Mouse (Mus musculus): ENCODE results near the gene Srp9. TPM values are rescaled to one million over a fixed set of nuclear protein-coding genes. Genes with fewer than 3 reads are reported as not detected.
"Not testable (repeated sequence)": the region's sequence is repeated elsewhere in the genome, so short reads cannot be mapped to it uniquely, and the experiment has no call there.

Srp9 gene
- total and polyA plus RNA-seq, 3 experiments = 29.4 to 47.6 (median 40.5) TPM

- 51% methylated on average over 4 of the region's 4 CpGs for WGBS
- H3K9ac ChIP-seq (ENCODE audit: low read depth, low read length) = no peak overlapping the region
- no peak overlapping the region for H3K27ac ChIP-seq
- TF ChIP-seq POLR2A (IDR thresholded peaks at IDR 0.05; ENCODE audit: insufficient read depth, low read depth, low read length) = no peak
- no peak for TF ChIP-seq CTCF (IDR thresholded peaks at IDR 0.05)
- TF ChIP-seq EP300 (IDR thresholded peaks at IDR 0.05; ENCODE audit: insufficient read depth, low read depth, low read length) = no peak
- H3K4me1 ChIP-seq (ENCODE audit: control insufficient read depth, insufficient read depth, low read length) = no peaks in the 10 kb centered on the region
- DNase-seq = no peak
- H3K79me2 ChIP-seq (replicated peaks; ENCODE audit: control insufficient read depth, insufficient read depth, low read length) = no peaks in the 10 kb centered on the region
- intact Hi-C loops (cut with DNase I) = no loop called here
- no peak overlapping the region for H3K4me3 ChIP-seq
- no peaks in the 10 kb centered on the region for H3K36me3 ChIP-seq (ENCODE audit: control insufficient read depth, insufficient read depth, low read length)
- no peaks in the 10 kb centered on the region for H3K27me3 ChIP-seq (ENCODE audit: control insufficient read depth, insufficient read depth, low read length)
Observed at GRCm38 (mm10) chr1:182157734-182158133, 33.2 kb downstream of the Srp9 start.

GRCm38 (mm10) chr1:182159575-182159974 is 35.0 kb downstream of the Srp9 start:
- Histone ChIP-seq H3K4me3 (no peak overlapping the region), H3K27ac (no peak overlapping the region), H3K4me1 (ENCODE audit: control insufficient read depth, insufficient read depth, low read length) (no peaks in the 10 kb centered on the region), H3K79me2 (replicated peaks; ENCODE audit: control insufficient read depth, insufficient read depth, low read length) (no peaks in the 10 kb centered on the region), H3K27me3 (ENCODE audit: control insufficient read depth, insufficient read depth, low read length) (no peaks in the 10 kb centered on the region), H3K9ac (ENCODE audit: low read depth, low read length) (no peak overlapping the region), H3K36me3 (ENCODE audit: control insufficient read depth, insufficient read depth, low read length) (no peaks in the 10 kb centered on the region)
- DNase-seq = no peak
- no peak for TF ChIP-seq POLR2A (IDR thresholded peaks at IDR 0.05; ENCODE audit: insufficient read depth, low read depth, low read length)
- no peak for TF ChIP-seq EP300 (IDR thresholded peaks at IDR 0.05; ENCODE audit: insufficient read depth, low read depth, low read length)
- TF ChIP-seq CTCF (IDR thresholded peaks at IDR 0.05) = no peak
- 78% methylated on average over 3 of the region's 3 CpGs for WGBS
- intact Hi-C loops (cut with DNase I) = no loop called here

- intact Hi-C loops (cut with DNase I) = no loop called here
- no peaks in the 10 kb centered on the region for H3K36me3 ChIP-seq (ENCODE audit: control insufficient read depth, insufficient read depth, low read length)
- no peak for TF ChIP-seq POLR2A (IDR thresholded peaks at IDR 0.05; ENCODE audit: insufficient read depth, low read depth, low read length)
- TF ChIP-seq CTCF (IDR thresholded peaks at IDR 0.05) = no peak
- no peak for TF ChIP-seq EP300 (IDR thresholded peaks at IDR 0.05; ENCODE audit: insufficient read depth, low read depth, low read length)
- H3K9ac ChIP-seq (ENCODE audit: low read depth, low read length) = no peak overlapping the region
- H3K27ac ChIP-seq = no peak overlapping the region
- no peaks in the 10 kb centered on the region for H3K4me1 ChIP-seq (ENCODE audit: control insufficient read depth, insufficient read depth, low read length)
- H3K4me3 ChIP-seq = no peak overlapping the region
- H3K27me3 ChIP-seq (ENCODE audit: control insufficient read depth, insufficient read depth, low read length) = no peaks in the 10 kb centered on the region
- DNase-seq = no peak
- 42% methylated on average over 5 of the region's 5 CpGs for WGBS
- H3K79me2 ChIP-seq (replicated peaks; ENCODE audit: control insufficient read depth, insufficient read depth, low read length) = no peaks in the 10 kb centered on the region
Observed at GRCm38 (mm10) chr1:182162951-182163350, 38.4 kb downstream of the Srp9 start.

- H3K27me3 ChIP-seq (ENCODE audit: control insufficient read depth, insufficient read depth, low read length) = no peaks in the 10 kb centered on the region
- DNase-seq = no peak
- no peak within 1 kb of the TSS for H3K27ac ChIP-seq
- no peak within 1 kb of the TSS for H3K4me3 ChIP-seq
- H3K9ac ChIP-seq (ENCODE audit: low read depth, low read length) = no peak within 1 kb of the TSS
- TF ChIP-seq EP300 (IDR thresholded peaks at IDR 0.05; ENCODE audit: insufficient read depth, low read depth, low read length) = no peak
- TF ChIP-seq POLR2A (IDR thresholded peaks at IDR 0.05; ENCODE audit: insufficient read depth, low read depth, low read length) = no peak
- TF ChIP-seq CTCF (IDR thresholded peaks at IDR 0.05) = no peak
- 85% methylated on average over 7 of the region's 7 CpGs for WGBS
- intact Hi-C loops (cut with DNase I) = no loop called here
- no peaks in the 10 kb centered on the region for H3K79me2 ChIP-seq (replicated peaks; ENCODE audit: control insufficient read depth, insufficient read depth, low read length)
- no peaks in the 10 kb centered on the region for H3K36me3 ChIP-seq (ENCODE audit: control insufficient read depth, insufficient read depth, low read length)
- no peaks in the 10 kb centered on the region for H3K4me1 ChIP-seq (ENCODE audit: control insufficient read depth, insufficient read depth, low read length)
Observed at GRCm38 (mm10) chr1:182164386-182164785, 39.8 kb downstream of the Srp9 start, which contains the start of gene Vmn1r1. Gene Vmn1r1, minus strand, starts transcription at chr1:182164486.

- H3K36me3 ChIP-seq (ENCODE audit: control insufficient read depth, insufficient read depth, low read length); H3K4me1 ChIP-seq (ENCODE audit: control insufficient read depth, insufficient read depth, low read length); H3K27ac ChIP-seq; H3K79me2 ChIP-seq (replicated peaks; ENCODE audit: control insufficient read depth, insufficient read depth, low read length); H3K9ac ChIP-seq (ENCODE audit: low read depth, low read length); intact Hi-C loops (cut with DNase I); H3K27me3 ChIP-seq (ENCODE audit: control insufficient read depth, insufficient read depth, low read length); DNase-seq; H3K4me3 ChIP-seq: not testable (repeated sequence)
- WGBS = 84% methylated on average over 6 of the region's 6 CpGs
Observed at GRCm38 (mm10) chr1:182170206-182170605, 45.7 kb downstream of the Srp9 start.

GRCm38 (mm10) chr1:182176985-182177384 is 52.4 kb downstream of the Srp9 start:
- intact Hi-C loops (cut with DNase I) = not testable (repeated sequence)
- WGBS = 91% methylated on average over 19 of the region's 19 CpGs

More at GRCm38 (mm10) chr1:182176985-182177384, 52.4 kb downstream of the Srp9 start:
- not testable (repeated sequence) for H3K36me3 ChIP-seq (ENCODE audit: control insufficient read depth, insufficient read depth, low read length); H3K4me1 ChIP-seq (ENCODE audit: control insufficient read depth, insufficient read depth, low read length); H3K4me3 ChIP-seq; DNase-seq; H3K27me3 ChIP-seq (ENCODE audit: control insufficient read depth, insufficient read depth, low read length); H3K79me2 ChIP-seq (replicated peaks; ENCODE audit: control insufficient read depth, insufficient read depth, low read length); H3K9ac ChIP-seq (ENCODE audit: low read depth, low read length); H3K27ac ChIP-seq

Data from heart, adult 2 months (tissue).